Mouse (Mus musculus): ENCODE data around the gene Syt7.

Gene Syt7

GRCm38 (mm10) chr19:10425484-10426270 is 36.8 kb downstream of the Syt7 start:
- DNase-seq (ENCODE audit: low spot score): no peak

DNA sequence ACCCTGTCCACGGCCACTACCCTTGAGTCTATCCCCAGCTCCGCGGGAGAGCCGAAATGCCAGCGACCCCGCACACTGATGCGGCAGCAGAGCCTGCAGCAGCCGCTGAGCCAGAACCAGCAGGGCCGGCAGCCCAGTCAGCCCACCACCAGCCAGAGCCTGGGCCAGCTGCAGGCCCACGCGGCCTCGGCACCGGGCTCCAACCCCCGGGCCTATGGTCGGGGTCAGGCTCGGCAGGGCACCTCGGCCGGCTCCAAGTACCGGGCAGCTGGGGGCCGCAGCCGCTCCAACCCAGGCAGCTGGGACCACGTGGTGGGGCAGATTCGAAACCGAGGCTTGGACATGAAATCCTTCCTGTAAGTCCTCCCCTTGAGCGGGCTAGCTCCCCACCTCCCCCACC is 37.4 kb downstream of the Syt7 start:
- no peak for DNase-seq (ENCODE audit: low spot score)

GRCm38 (mm10) chr19:10426793-10427192 is 37.9 kb downstream of the Syt7 start:
- DNase-seq (ENCODE audit: low spot score): no peak

GRCm38 (mm10) chr19:10427431-10427830 is 38.5 kb downstream of the Syt7 start:
- no peak for DNase-seq (ENCODE audit: low spot score)

DNA sequence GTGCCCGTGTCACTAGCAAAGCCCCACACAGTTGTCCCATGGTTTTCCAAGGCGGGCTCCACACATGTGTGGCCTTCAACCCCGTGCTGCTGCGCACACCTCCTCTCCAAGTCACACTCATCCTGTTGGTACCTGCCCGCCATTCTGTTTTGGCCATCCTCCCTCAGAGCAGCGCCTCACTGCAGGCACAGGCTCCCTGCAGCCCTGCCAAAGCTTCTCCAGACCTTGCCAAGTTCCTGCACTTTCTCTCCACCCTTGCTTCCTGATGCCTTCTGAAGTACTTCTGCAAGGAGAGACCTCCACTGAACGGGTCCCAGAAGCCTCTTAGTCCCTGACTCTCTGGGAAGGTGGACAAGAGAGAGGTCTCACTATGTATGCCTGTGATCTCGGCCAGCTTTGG is 40.5 kb downstream of the Syt7 start:
- DNase-seq (ENCODE audit: low spot score): no peak

DNA sequence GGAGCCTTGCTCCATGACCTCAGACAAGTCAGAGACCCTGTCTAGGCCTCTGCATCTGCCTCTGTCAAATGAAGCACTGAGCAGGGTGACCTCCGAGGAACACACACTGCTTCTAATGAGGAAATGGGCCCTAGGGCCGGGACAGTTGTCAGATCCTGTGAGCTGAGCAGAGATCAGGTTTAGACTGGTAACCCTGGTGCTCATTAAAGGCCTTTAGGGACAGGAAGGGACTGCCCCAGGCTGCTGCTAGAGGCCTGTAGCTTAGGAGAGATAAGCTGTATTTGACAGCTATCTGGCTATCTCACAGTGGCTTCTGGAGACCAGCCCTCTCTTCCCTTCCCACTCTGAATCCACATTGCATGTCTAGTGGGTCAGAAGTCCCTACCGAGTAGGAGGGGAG is 42.5 kb downstream of the Syt7 start:
- DNase-seq (ENCODE audit: low spot score): peak; percentile 51

DNA sequence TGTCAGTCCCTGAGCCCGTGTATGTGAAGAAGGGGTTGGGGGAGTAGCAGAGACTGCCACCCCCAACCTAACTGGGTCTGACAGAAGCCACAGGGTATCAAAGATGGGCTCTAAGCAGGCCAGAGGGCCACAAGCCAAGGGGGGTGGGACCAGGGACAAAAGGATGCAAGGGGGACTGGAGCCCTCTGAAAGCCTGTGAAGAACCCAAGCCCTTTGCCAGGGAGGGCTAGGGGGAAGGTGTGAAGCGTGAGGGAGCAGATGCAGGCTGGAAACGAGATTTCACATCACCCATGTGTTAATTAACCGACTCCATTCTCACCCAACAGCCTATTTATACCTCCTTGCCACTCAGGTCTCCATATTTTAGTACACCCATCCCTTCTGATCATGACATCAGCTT is 43.0 kb downstream of the Syt7 start:
- DNase-seq (ENCODE audit: low spot score): no peak

DNA sequence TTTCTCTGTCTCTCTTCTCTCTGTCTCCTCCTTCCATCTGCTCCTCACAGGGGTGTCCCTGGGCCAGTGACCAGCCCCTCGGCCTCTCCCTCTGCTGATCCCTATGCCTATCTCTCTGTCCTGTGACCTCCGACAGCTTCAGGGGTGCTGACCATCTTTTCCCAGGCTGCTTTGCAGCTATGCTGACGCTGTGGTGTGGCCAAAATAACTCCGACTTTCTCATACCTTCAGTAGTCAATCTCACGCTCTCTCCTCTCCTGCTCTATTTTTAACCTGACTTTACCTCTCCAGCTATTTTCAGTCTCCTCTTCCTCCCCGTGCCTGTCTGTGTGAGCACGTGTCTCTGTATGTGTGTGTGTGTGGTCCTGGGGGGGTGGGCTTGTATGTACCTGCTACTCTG is 44.3 kb downstream of the Syt7 start:
- no peak for DNase-seq (ENCODE audit: low spot score)

GRCm38 (mm10) chr19:10433879-10434540 is 45.1 kb downstream of the Syt7 start:
- no peak for DNase-seq (ENCODE audit: low spot score)

GRCm38 (mm10) chr19:10434927-10435326 is 46.0 kb downstream of the Syt7 start:
- DNase-seq (ENCODE audit: low spot score): no peak

- DNase-seq (ENCODE audit: low spot score): peak; percentile 64
Observed at GRCm38 (mm10) chr19:10435908-10436307, 47.0 kb downstream of the Syt7 start.

GRCm38 (mm10) chr19:10436726-10437125 is 47.8 kb downstream of the Syt7 start:
- DNase-seq (ENCODE audit: low spot score): no peak

DNA sequence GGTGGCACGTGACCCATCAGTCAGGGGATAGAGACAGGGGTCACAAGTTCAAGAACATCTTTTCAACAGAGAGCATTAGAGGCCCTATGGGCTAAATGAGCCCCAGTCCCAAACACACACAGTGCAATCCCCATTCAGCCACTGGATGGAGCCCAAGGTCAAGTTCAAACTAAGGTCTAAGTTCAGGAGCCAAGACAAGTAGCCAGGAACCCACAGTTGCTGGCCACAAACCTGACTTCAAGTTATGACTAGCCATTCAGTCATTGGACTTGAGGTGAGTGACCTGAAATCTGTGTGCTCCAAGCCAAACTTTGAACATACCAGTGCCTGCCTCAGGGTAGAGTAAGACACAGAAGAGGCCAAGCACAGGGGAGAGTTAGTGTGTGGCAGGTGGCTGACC is 48.6 kb downstream of the Syt7 start:
- DNase-seq (ENCODE audit: low spot score): no peak

DNA sequence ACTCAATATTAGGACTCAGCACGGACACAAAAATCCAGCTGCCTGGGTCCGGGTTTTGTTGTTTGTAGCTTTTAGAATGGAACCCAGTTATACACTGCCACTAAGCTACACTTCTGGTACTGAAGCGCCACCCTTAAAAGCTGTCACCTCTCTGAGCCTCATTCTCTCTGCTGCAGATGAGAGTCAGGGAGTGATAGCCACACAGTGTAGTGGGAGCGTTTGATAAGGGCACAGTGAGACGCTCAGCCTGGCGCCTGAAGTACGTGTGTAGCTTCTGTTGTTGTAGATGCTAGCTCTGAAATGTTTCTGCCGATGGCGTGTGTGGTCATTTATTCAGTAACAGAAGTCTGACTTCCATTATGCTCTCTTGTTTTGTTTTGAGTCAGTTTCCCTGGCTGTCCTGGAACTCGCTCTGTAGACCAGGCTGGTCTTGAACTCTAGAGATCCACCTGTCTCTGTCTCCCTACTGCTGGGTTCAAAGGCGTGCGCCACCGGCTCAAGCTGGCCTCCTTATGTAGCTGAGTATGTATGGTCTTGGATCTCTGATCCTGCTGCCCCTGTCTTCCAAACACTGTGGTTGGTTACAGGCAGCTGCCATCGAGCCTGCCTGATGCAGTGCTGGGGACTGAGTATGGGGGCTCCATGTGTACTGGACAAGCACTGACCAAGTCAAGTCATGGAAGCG is 55.9 kb downstream of the Syt7 start:
- peak; percentile 69 for DNase-seq (ENCODE audit: low spot score)

DNA sequence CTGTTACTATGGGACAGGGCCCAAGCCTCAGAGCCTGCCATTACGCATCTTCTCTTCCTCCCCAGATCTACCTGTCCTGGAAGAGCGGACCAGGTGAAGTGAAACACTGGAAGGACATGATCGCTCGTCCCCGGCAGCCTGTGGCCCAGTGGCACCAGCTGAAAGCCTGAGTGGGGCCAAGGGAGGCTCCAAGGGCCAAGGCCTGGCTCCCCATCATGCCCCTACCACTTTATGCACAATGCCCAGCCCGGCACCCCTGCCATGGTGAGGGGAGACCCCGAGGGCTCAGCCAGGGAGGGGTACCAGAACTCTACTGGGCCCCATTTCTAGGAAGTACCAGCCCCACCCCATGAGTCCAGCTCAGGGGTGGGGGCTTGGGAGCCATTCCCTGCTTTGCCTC is 59.4 kb downstream of the Syt7 start:
- no peak for DNase-seq (ENCODE audit: low spot score)

DNA sequence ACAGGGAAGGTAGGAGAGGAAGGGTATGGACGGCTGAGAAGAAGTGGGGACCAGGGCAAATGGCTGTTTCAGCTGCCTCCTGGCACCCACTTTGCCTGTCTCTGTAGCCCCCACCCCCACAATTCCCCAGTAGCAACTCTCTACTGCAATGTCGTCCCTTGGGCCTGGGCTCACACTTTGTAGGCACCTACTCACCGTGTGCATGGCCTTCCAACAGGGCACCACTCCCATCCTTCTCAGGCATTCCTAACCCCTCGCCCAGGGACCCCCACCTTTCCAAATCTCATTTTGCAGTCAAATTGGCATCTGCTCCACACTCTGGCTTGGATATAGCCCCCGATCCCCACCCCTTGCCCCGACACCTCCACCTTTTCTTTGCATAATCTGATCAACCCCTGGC is 60.3 kb downstream of the Syt7 start:
- no peak for DNase-seq (ENCODE audit: low spot score)

- DNase-seq (ENCODE audit: low spot score): peak; percentile 72
Observed at GRCm38 (mm10) chr19:10449708-10450107, 60.8 kb downstream of the Syt7 start.

GRCm38 (mm10) chr19:10454718-10455436 is 66.0 kb downstream of the Syt7 start:
- no peak for DNase-seq (ENCODE audit: low spot score)

- no peak for DNase-seq (ENCODE audit: low spot score)
Observed at GRCm38 (mm10) chr19:10455437-10455806, 66.5 kb downstream of the Syt7 start.

DNA sequence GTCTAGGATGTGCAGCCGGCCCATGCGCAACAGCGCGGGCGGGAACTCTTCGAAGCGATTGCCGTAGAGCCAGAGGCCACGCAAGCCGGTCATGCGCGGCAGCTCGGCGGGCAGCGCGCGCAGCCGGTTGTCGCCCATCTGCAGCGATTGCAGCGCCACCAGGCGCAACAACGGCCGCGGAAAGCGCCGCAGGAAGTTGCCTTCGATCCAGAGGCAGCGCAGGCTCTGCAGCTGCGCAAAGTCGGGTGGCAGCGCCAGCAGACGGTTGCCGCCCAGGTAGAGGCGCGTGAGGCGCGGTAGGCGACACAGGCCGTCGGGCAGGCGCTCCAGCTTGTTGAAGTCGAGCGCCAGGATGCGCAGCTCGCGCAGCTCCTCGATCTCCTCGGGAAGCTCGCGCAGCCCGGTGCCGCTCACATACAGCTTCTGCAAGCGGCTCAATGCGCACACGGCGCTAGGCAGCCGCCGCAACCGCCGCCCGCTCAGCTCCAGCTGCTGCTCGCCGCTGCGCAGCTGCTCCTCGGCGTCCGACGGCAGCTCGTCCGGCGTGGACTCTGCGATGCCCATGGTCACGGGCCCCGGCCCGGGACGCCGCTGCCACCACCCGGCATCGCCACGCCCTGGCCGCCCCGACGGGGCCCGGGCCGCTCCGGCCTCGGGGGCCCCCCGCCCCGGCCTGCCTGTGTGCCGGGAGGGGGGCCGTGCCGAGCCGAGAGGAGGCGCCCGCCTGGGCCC is 68.0 kb downstream of the Syt7 start, which contains the start of gene Lrrc10b:
Lrrc10b (minus strand) TSS at position 722 of the 732 bp plus-strand sequence.
- DNase-seq (ENCODE audit: low spot score): no peak

DNA sequence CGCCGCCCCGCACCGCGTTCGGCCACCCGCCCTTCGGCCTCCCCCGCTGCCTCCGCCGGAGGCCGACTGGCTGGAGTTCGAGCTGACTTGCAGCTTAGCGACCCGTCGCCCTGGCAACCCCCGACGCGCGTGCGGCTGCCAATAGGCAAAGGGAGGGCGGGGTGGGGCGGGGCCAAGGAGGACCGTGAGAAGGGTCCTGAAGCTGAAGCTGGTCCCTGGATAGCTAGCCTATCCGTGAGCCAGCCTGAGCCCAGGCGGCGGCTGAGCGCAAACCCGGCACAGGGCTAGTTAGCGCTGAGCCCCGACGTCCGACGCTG is 68.6 kb downstream of the Syt7 start:
- no peak for DNase-seq (ENCODE audit: low spot score)

GRCm38 (mm10) chr19:10458096-10458495 is 69.2 kb downstream of the Syt7 start:
- no peak for DNase-seq (ENCODE audit: low spot score)
